Mouse (Mus musculus) activated CD4-positive, CD25-positive, alpha-beta regulatory T cell, adult 4 months (primary cell): ENCODE measurements around the gene Rnf223. TPM values are rescaled to one million over a fixed set of nuclear protein-coding genes. Genes with fewer than 3 reads are reported as not detected.
"Not testable (repeated sequence)": the region's sequence is repeated elsewhere in the genome, so short reads cannot be mapped to it uniquely, and the experiment has no call there.

ENCODE experiments used
- ATAC-seq: one replicate; pipeline ENCODE4 v1.8.0; 2017
- polyA plus RNA-seq, 2 experiments: library from polyadenylated mRNA; unstranded; fragments of 100-300 nt; shearing (Covaris generic); gene quantifications; one replicate each; pipeline ENCODE4 v1.2.1; 2017

Rnf223 gene
- polyA plus RNA-seq, 2 experiments from 2014 or later: 0.20 TPM; not detected in 1

DNA sequence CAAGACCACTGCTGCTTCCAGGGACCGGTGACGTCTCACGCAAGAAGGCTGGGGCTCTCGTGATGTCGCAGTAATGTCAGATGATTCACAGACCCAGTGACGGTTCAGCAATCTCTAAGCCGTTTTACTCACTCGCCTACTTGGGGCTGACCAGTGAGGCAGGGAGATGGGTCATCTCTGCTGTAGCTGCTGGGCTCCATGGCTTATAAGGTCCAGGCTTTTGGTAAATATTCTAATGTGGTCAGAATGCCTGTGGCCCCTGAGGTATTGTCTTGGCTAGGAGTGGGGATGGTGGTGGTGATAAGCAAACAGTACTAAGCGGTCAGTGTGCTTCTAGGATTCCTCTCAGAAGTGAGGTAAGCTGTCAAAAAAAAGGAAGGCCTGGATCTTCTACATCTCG, 627 bp downstream of the Rnf223 start:
- ATAC-seq: no peak

DNA sequence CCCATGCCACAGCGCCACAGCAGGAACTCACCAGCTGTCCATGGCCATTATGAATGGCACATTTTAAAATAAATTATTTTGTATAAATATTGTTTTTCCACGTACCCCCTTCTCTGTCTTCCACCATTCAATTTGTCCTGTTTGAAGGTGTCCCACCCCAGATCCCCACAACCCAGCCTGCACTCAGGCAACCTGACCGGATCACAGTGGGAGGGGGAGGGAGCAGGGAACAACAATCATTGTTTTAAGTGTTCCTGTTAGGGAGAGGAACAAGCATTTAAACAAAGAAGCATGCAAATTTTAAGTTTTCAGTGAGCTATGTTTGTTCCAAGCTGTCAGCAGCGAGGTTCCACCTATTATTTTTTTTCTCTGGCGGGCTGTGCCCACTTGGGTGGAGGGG, 3.0 kb downstream of the Rnf223 start:
- no peak for ATAC-seq

DNA sequence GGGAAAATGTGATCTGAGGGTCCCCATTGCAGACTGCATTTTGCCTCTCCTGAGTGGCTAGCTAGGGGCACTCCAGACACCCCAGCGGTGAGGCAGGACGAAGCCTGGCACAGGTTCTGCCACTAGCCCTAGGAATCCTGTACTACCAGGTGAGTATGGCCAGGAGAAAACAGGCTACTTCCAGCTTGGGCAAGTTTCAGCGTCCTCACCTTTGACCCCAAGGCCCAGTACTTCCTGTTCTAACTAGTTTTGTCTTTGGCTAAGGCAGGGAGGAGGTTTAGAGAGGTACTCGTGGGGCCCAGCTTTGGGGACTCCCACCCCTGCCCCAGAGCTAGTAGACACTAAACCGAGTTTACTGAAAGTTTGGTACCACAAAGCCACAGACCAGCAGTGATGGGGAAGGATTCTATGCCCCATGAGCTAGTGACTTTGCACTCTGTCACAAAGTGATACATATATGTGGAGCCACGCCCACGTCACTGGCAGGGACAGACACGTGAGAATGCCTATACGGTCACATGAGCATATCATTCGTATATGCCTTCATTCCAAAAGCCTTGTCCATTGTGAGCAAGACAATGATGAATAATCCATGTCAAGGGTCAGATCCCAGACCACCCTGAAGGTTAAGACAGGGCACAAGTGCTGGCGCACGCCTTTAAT, 3.8 kb downstream of the Rnf223 start:
- no peak for ATAC-seq

DNA sequence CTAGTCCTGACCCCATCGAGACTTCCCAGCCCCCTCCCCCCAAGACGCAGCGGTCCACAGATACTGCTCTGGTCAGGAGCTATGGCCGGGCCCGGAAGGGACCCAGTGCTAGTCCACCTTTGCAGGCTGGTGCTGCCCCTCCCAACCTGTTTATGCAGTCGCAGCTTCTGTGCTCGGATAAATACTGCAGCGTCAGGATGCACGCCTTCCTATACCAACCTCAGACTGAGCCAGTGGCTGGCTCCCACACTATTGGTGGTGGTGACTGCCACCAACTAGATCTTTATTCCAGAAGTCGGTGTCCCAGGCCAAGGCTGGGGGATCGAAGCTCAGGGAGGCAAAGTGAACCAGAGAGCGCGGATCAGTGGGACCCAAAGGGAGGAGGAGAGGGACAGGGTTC, 4.8 kb downstream of the Rnf223 start:
- ATAC-seq: no peak

DNA sequence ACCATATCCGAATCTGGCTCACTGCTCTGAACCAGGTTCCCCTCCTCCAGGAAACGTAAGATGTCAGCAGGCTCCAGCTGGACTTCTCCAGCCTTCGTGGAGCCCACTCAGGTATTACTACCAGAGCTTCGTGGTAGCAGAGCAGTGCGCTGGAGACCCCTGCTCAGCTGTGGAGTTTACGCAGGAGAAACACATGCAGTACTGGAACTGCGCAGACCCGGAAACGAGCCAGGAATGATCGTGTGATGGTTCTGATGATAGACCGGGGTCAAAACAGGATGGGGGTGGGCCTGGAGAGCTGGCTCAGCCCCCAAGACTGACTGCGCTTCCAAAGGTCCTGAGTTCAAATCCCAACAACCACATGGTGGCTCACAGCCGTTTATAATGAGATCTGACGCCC, 5.5 kb downstream of the Rnf223 start:
- ATAC-seq: no peak

DNA sequence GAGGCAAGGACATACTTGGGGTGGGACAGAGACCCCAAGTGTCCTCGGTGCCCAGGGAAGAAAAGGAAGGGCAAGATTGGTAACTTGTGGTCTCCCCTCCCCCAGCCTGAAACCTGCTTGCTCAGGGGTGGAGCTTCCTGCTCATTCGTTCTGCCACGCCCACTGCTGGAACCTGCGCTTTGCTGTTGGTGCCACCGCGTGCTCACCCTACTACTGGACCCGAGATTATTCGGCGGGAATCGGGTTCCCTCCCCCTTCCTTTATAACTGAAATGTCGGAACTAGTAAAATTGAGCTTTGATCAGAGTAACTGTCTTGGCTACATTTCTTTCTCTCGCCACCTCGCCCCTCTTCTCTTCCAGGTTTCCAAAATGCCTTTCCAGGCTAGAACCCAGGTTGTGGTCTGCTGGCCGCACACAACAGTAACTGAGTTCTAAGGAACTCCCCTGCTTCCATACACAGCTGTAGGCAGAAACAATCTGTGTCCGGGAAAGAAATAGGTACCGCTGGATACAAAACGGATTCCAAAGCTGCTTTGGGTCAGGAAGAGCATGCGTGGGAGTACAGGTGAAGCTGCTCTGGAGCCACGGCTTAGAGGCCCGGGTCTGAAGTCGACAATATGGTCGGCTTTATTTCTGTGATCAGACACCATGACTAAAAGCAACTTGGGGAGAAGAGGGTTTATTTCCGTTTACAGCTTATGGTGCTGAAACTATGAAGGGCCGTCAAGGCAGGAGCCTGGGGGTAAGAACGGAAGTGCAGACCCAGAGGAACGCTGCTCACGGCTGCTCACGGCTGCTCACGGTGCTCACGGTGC, 6.2 kb downstream of the Rnf223 start:
- ATAC-seq: no peak

DNA sequence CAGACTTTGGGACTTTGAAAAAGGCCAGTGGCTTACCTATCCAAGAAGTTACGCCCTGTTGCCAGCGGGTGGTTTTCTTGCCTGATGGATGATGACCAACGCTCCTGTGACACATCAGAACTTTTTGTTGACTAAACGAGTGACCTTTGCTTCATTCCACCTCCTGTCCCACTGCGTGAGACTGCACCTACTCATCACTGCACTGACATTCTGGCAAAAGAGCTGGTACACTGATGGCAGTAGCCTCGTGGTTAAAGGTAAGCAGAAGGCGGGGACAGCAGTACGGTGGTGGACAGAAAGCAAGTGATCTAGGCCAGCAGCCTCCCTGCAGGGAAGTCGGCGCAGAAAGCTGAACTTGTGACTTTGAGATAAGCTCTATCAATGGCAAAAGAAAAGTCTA, 20.6 kb downstream of the Rnf223 start:
- not testable (repeated sequence) for ATAC-seq

DNA sequence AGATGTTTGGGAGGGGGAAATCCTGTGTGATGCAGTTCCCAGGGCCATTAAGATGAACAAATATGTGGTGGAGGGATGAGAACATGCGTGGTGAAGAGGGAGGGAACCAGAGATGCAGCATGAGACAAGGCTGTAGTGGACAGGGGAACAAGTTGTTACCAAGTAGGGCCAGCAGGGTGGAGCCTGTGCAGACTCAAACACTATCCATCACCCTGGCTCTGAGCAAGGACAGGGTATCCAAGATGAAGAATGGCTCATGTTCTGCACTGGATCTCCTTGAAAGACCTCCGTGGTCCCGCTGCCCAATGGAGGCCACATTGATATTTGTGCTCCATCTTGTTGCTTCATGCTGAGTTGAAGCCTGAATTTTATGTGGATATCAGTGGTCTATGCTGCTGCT, 24.5 kb downstream of the Rnf223 start:
- ATAC-seq: no peak

DNA sequence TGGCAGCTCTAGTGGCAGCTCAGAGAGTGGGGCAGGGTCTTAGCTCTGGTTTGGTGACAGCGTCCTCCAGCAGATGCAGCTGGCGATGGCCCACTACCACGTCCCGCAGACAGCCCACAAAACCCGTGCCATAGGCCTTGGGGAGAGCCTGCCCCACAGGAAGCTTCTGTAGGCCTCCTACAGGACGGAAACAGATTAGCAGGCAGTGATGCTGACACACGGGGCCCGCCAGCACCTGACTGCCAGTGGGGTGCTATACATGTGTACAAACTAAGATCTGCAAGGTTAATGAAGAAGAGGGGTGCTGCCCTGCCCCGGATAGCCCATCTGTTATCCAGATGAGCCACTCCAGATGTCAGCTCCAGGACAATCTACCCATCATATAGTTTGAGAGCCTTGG, 36.2 kb downstream of the Rnf223 start:
- no peak for ATAC-seq

DNA sequence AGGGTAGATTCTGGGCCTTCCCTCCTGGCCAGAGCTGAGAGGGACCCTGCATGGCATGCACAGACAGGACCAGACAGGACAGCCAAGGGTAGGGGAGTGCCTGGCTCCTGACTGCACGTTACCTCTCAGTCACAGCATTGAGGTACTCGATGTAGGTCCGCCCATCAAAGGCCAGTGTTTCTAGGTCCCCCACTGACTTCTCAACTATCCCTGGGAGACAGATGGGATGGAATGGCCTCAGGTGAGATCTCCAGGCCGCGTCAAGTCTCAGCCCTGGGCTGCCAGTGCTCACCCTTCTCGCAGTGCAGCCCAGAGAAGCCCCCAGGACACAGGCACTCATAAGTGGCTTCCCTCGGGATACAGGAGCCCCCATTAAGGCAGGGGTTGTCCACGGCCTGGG, 38.3 kb downstream of the Rnf223 start:
- no peak for ATAC-seq

DNA sequence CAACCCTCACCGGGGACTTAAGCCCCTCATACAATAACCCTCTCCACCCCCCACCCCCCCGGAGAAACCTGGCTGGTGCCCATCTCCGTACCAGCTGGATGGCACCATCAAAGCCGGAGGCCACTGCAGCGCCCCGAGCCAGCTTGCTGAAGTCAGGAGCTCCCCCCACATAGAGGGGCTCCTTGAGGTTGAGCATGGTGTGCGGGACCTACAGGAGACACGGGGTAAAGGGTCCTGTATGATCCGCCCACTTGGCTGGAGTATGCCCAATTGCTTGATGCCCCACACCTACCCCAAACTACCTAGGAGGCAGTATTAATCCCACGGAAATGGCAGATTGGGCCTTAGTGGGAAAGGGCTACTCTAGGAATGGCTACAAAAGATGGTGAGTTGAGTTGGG, 38.8 kb downstream of the Rnf223 start:
- no peak for ATAC-seq

DNA sequence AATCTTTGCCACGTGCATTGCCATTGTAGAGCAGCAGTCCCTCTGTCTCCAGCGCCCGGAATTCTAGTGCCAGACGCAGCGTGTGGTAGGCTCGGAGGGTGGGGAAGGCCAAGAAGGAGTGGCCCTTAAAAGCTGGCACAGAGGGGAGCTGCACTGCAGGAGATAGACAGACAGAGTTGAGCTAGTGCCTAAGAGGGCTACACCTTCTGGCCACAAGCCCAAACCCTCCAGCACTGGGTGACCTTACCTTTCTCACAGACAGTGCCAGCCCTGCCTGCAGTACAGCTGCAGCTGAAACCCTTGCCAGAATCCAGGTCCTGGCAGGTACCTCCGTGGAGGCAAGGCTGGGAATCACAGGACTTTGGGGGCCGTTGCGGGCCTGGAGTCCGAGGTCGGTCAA, 41.5 kb downstream of the Rnf223 start:
- no peak for ATAC-seq

DNA sequence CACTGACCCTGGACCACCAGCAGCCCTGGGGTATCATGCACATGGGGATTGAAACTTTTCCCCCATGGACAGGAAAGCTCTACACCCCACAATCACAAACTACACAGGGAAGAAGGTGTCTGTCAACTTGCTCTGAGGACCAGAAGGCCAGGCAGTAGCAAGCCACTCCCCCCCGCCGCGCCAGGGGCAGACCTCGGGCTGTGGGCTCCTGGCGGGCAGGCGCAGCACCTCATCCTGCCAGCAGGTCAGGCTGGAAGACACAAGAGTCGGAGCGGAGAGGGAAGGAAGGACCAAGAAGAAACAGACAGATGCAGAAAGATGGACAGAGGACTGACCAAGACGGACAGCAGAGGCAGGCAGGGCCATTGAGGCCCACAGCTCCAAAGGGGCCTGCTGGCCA, 47.3 kb downstream of the Rnf223 start:
- no peak for ATAC-seq

Other genes starting within 250 kb of the Rnf223 start
- gene Pusl1, start 238.7 kb upstream of the Rnf223 start, polyA plus RNA-seq: 10 to 100 TPM; 12.6 to 25.3 TPM
- gene Acap3, start 238.7 kb upstream of the Rnf223 start, polyA plus RNA-seq: 1 to 10 TPM; 4.9 to 6.5 TPM
- 10 to 100 TPM; 32.1 to 39.5 TPM for gene Ube2j2, start 186.7 kb upstream of the Rnf223 start, polyA plus RNA-seq
- gene C1qtnf12, start 168.2 kb upstream of the Rnf223 start, polyA plus RNA-seq: 1 to 10 TPM; 2.5 to 5.7 TPM
- gene B3galt6, start 137.9 kb upstream of the Rnf223 start, polyA plus RNA-seq: under 1 TPM; 0.90 to 0.95 TPM
- gene Sdf4, start 137.6 kb upstream of the Rnf223 start, polyA plus RNA-seq: 100 to 1,000 TPM; 464 to 478 TPM
- gene Tnfrsf4, start 116.7 kb upstream of the Rnf223 start, polyA plus RNA-seq: 100 to 1,000 TPM; 802 to 961 TPM
- gene Tnfrsf18, start 104.3 kb upstream of the Rnf223 start, polyA plus RNA-seq: 100 to 1,000 TPM; 770 to 845 TPM
- not detected for gene Ttll10, start 71.1 kb upstream of the Rnf223 start, polyA plus RNA-seq
- gene 9430015G10Rik, start 20.5 kb upstream of the Rnf223 start, polyA plus RNA-seq: 10 to 100 TPM; 14.9 to 19.3 TPM
- 1 to 10 TPM; 2.6 to 2.8 TPM for gene Agrn, start 67.0 kb downstream of the Rnf223 start, polyA plus RNA-seq
- gene Isg15, start 70.3 kb downstream of the Rnf223 start, polyA plus RNA-seq: 10 to 100 TPM; 29.5 to 84.6 TPM
- gene AW011738, start 72.8 kb downstream of the Rnf223 start, polyA plus RNA-seq: 1 to 10 TPM; 2.6 to 7.4 TPM
- 1 to 10 TPM in 1 of 2 experiments, under 1 TPM in 1; 0.30 to 1.3 TPM for gene Perm1, start 85.4 kb downstream of the Rnf223 start, polyA plus RNA-seq
- 1 to 10 TPM; 5.8 to 6.1 TPM for gene Plekhn1, start 104.3 kb downstream of the Rnf223 start, polyA plus RNA-seq
- 10 to 100 TPM; 14.5 to 15.9 TPM for gene Noc2l, start 105.5 kb downstream of the Rnf223 start, polyA plus RNA-seq
- gene Samd11, start 125.1 kb downstream of the Rnf223 start, polyA plus RNA-seq: 1 to 10 TPM; 2.8 to 2.9 TPM
- not detected for gene Vmn2r-ps159, start 200.6 kb downstream of the Rnf223 start, polyA plus RNA-seq